ENCODE assay signal across 13 mouse cellular contexts in the genomic region with DNA sequence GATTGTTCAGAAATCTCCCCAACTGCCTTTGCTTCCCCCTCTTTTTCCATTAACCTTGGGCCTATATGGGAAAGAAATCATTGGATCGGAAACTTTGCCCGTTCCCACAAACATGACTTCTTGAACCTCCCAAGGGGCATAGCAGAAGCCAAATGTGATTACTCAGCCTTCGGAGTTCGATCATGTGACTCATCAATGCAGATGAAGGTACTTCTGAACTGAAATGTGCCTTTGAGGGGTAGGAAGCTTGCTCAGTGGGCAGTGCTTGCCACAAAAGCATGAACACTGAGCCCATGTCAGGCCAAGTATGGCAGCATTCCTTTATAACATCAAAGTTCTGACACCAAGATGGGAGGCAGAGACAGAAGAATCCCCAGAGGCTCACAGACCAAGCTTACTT.
DNase-seq lines count a peak whose midpoint lies in the region; ATAC-seq and TF ChIP-seq lines count a peak whose summit lies in the region.
"Had no signal": no experiment of that assay in that cellular context is flagged by ENCODE, and none has a peak within 500 bp of the region (broad histone marks: within the 10 kb centered on the region; RNA-seq: fewer than 3 reads in every experiment).

No protein-coding gene starts in this region.

- intact Hi-C loops in gastrocnemius, adult 2 months (cut with DNase I): no loop called here

- TF ChIP-seq CTCF in gastrocnemius, adult 2 months (IDR thresholded peaks at IDR 0.05): no peak

- H3K9ac ChIP-seq in kidney, embryonic 16.5 days (replicated peaks; ENCODE audit: low read length): no peak overlapping the region
- H3K9ac ChIP-seq: midbrain, embryonic 15.5 days had no signal

- H3K27me3 ChIP-seq in kidney, embryonic 16.5 days (ENCODE audit: insufficient read depth, low read length): no peaks in the 10 kb centered on the region
- no peaks in the 10 kb centered on the region for H3K27me3 ChIP-seq in myocyte (ENCODE audit: control insufficient read depth, insufficient read depth, insufficient read length)

- ATAC-seq in kidney, embryonic 16.5 days (ENCODE audit: low FRiP score, low TSS enrichment): no peak
- ATAC-seq: hindbrain, embryonic 16.5 days; midbrain, embryonic 15.5 days had no signal

- H3K79me2 ChIP-seq in myocyte (ENCODE audit: control insufficient read depth, insufficient read depth): no peaks in the 10 kb centered on the region

- 45% methylated on average over 4 of the region's 4 CpGs for WGBS in kidney, embryonic 16.5 days

- no peak overlapping the region; the same call in 1 of the 2 replicates for H3K4me3 ChIP-seq in gastrocnemius, adult 2 months
- H3K4me3 ChIP-seq in kidney, embryonic 16.5 days (ENCODE audit: low read length): no peak overlapping the region
- no peak overlapping the region for H3K4me3 ChIP-seq in myocyte
- H3K4me3 ChIP-seq: midbrain, embryonic 15.5 days had no signal

- no peak for TF ChIP-seq POLR2A in myocyte (IDR thresholded peaks at IDR 0.05; ENCODE audit: insufficient read length, low read depth)

- DNase-seq in gastrocnemius, adult 2 months: no peak
- no peak for DNase-seq in gastrocnemius, postnatal 4 days (ENCODE audit: low spot score in 2 of 2)
- DNase-seq in kidney, postnatal 10 days: no peak
- peak; percentile 35 for DNase-seq in gastrocnemius, postnatal 25 days
- no peak for DNase-seq in B cell, adult 2 months
- no peak for DNase-seq in testis, postnatal 10 days (ENCODE audit: low spot score)
- DNase-seq: adrenal gland, adult 2 months; cerebellum, adult 2 months; kidney, adult 8-10 months had no signal

- no peak overlapping the region for H3ac ChIP-seq in myocyte (ENCODE audit: control insufficient read depth, insufficient read length)

- no peak overlapping the region for H3K4me2 ChIP-seq in kidney, embryonic 16.5 days (replicated peaks; ENCODE audit: low read depth, low read length)
- no peak overlapping the region for H3K4me2 ChIP-seq in myocyte (ENCODE audit: low read depth)
- H3K4me2 ChIP-seq: midbrain, embryonic 15.5 days had no signal

- peaks cover 35% of the 10 kb centered on the region for H3K4me1 ChIP-seq in kidney, embryonic 16.5 days (ENCODE audit: insufficient read depth, low read length)

- H3K9me3 ChIP-seq in kidney, embryonic 16.5 days (ENCODE audit: low read length): no peaks in the 10 kb centered on the region
- H3K9me3 ChIP-seq: midbrain, embryonic 15.5 days had no signal

- H3K27ac ChIP-seq in gastrocnemius, adult 2 months: peak overlapping the region; percentile 78
- peak overlapping the region; percentile 80; the same call in 1 of the 2 replicates for H3K27ac ChIP-seq in kidney, embryonic 16.5 days (ENCODE audit: low read length)
- H3K27ac ChIP-seq: midbrain, embryonic 15.5 days had no signal

- H3K36me3 ChIP-seq in kidney, embryonic 16.5 days (ENCODE audit: insufficient read depth, low read length): no peaks in the 10 kb centered on the region
- H3K36me3 ChIP-seq in myocyte (ENCODE audit: control insufficient read depth, insufficient read depth): no peaks in the 10 kb centered on the region
- H3K36me3 ChIP-seq: midbrain, embryonic 15.5 days had no signal

TF ChIP-seq in myocyte, 11 proteins besides CTCF, POLR2A, EP300 and RAD21:
- TF ChIP-seq USF1 (IDR thresholded peaks at IDR 0.05; ENCODE audit: low read depth) (peak; percentile 53), POLR2AphosphoS2 (IDR thresholded peaks at IDR 0.05; ENCODE audit: insufficient read length, low read depth) (no peak), REST (IDR thresholded peaks at IDR 0.05; ENCODE audit: insufficient read depth, insufficient read length) (no peak)
TF ChIP-seq in myocyte: peak in this region for 1.
